Mouse (Mus musculus): ENCODE results near the gene Fam199x. TPM values are rescaled to one million over a fixed set of nuclear protein-coding genes. Genes with fewer than 3 reads are reported as not detected.

The Fam199x gene
- 1 to 10 TPM; 8.4 to 8.5 TPM for total RNA-seq (2021)
- long read RNA-seq, full-length matches to known transcripts: 15 of 17 reads
- long read RNA-seq, partial matches to known transcripts: 0 of 17 reads
- long read RNA-seq, other reads (novel, unspliced or antisense): 2 of 17 reads

GRCm38 (mm10) chrX:137049425-137050225 lies at the start of gene Fam199x:
TSS of gene Fam199x (plus strand) at chrX:137049594.
- DNase-seq (ENCODE audit: low spot score in 2 of 2): peak; percentile 44 to 62

DNA sequence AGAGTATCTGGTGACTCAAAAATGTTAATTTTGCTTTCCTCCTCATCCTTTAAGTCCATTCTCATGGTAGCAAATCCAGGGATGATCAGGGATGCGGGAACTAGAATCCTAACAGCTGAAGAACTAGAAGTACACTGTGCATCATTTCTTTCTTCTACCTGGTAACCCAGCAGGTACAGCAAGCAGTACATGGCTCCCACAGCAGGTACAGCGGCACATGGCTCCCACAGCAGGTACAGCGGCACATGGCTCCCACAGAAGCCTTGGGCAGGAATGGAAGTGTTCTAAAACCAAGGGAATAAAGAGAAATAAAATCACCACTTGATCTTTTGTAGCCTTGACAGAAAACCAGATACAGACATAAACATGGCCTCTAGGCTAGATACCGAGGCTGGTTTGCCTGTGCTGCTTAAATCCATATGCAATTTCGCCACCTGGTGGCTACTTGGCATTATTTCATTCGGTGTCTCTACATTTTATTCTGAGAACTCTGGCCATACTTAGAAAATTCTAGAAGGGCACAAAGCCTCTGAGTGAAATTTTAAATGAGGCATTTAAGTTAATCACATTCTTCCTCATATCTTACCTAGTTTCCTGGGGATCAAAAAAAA lies 34.2 kb upstream of the Fam199x start:
- peak in 1 of 2 experiments; percentile 70 for DNase-seq (ENCODE audit: low spot score in 2 of 2)

DNA sequence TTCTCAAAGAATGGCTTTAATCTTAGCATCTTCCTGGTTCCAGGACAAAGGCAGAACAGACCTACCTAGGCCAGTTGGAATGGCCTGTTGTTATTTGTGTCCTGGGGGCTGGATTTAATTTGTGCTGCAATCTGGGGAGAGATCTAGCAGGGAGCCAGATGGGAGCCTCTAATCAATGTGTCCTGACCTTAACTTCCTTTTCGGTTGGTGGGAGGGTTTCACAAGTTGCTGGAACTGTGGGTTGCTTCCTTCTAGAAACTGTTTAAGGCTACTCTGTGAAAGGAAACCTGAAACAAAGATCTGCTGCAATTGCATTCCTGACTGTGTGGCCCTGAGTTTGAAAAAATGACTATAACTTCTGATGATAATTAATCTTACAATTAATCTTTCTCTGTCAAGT lies 31.7 kb upstream of the Fam199x start:
- DNase-seq (ENCODE audit: low spot score in 2 of 2): no peak

GRCm38 (mm10) chrX:137019310-137019709 lies 30.1 kb upstream of the Fam199x start:
- DNase-seq (ENCODE audit: low spot score in 2 of 2): peak in 1 of 2 experiments; percentile 63

DNA sequence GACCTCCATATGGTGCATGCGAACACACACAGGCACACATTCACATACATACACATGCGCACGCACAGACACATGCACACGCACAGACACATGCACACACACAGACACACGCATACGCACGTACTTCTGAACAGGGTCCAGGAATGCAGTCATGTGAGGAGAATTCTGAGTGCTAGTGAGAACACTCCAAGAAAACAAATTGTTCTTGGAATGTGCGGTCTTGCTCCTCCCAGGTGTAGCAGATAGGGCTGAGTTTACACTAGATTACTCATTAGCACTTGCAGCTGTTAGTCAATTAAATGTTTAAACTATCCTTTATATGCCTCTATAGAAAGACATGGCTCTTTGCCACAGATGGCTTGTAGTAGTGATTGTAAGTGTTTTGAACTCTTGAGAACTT lies 18.5 kb upstream of the Fam199x start:
- DNase-seq (ENCODE audit: low spot score in 2 of 2): no peak

DNA sequence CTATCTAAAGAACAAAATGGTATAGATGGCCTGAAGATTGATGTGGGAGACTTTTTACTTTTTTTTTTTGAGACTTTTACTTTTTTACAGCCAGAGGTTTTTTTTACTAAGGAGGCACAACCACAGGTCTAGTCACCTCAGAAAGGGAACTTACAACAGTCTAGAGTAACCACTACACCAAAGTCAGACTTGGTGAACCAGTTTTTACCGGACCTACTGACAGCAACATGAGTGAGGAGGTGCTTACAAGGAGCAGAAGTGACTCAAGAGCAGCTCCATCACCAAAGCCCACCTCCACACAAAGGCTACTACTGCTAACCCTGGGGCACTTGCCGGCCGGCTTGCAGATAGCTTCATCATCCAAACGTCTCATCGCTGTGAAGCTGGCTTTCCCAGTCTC lies 17.7 kb upstream of the Fam199x start:
- DNase-seq (ENCODE audit: low spot score in 2 of 2): no peak

DNA sequence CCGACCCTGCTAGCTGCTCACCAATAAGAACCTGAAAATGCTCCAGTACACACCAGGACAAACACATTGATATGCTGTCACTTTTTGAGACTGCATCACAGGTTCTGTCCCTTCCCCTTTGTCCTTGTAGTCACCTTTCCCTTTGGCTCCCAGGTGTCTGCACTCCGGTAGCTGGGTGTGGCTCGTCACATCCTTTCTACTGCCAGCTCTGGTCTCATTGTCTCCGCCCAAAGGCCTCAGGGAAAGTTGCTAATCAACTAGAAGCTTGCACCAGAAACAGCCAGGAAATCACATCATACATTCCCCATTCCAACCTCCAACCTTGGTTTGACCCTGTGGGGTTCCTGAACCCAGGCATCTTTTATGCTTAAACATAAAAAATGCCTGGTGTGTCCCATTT lies 15.1 kb upstream of the Fam199x start:
- no peak for DNase-seq (ENCODE audit: low spot score in 2 of 2)

DNA sequence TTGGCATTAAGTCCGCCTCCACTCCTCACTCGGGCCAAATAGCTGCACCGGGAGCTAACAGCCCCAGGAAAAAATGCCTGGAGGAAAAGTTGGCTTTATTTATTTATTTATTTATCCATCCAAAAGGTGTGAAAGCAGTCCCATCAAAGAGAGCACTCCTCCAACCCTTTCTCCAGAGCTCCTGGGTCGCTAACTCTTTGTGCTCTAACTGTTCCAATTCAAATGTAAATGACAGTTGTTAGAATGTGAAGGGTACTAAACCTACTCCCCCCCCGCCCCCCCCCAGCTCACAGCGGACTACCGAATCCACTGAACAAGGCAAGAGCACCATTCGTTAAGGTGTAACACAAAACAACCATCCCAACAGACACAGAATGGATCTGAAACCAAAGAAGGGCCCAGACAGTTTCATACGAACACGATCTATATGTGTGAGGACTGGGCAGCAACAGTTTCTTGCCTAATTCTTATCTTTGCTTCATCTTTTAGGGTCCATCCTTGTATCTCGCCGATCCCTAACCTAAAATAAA lies 11.9 kb upstream of the Fam199x start:
- DNase-seq (ENCODE audit: low spot score in 2 of 2): no peak

DNA sequence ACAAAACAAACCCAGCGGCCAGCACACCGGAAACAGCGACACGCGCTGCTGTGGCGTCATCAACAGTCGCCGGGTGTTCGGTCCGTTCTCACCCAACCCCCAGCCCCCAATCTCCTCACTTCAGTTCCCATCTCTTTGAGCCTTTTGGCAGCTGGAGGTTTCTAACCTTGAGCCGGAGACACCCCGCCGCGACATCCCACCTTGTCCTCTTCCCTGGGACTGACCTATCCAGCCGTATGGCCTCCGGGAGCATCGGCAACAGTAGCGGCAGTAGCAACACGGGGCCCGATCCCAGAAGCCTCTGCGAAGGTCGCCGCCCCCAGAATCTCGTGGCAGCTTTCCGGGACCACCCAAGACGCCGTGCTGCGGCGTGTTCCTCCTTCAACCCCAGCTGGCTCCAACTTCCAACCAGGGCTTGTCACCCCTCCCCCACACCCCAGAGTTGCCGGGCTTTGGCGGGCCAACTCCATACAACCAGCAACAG lies 11.4 kb upstream of the Fam199x start, which contains the start of gene Slc25a53:
TSS of gene Slc25a53 (minus strand) at position 303 of the 484 bp plus-strand sequence.
- peak; percentile 75 to 87 for DNase-seq (ENCODE audit: low spot score in 2 of 2)

DNA sequence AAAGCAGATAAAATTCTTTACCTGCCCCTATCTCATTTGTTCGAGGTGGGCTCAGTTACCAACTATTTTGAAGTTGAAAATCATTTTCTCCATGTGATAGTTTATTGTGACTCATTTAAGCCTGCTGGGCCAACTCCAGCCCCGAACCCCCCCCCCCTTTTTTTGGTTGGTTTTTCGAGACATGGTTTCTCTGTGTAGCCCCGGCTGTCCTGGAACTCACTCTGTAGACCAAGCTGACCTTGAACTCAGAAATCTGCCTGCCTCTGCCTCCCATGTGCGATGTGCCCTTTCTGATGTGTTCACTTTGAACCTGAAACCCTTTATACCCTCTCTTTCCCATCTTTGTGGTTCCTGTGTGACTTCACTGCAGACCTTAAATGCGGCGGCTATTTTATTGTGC lies 10.9 kb upstream of the Fam199x start:
- DNase-seq (ENCODE audit: low spot score in 2 of 2): no peak

DNA sequence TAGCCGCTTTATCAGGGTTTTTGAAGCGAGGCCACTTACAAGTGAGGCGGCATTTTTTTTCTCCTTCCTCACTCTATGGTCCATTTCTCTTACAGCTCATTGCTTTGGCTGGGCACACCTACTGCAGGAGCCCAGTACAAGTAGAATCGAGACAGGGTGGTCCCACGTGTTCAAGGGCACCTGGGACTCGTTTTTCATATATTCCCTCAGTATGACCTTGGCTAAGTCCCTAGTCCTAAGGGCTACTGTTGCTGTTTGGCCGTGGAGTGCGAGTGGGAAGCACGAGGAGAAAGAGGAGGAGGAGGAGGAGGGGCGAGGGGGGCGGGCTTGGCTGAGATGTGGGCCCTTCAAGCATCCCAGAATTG lies 352 bp upstream of the Fam199x start:
- peak in 1 of 2 experiments; percentile 2 for DNase-seq (ENCODE audit: low spot score in 2 of 2)

- peak in 1 of 2 experiments; percentile 60 for DNase-seq (ENCODE audit: low spot score in 2 of 2)
Observed at GRCm38 (mm10) chrX:137063202-137063601, 13.8 kb downstream of the Fam199x start.

DNA sequence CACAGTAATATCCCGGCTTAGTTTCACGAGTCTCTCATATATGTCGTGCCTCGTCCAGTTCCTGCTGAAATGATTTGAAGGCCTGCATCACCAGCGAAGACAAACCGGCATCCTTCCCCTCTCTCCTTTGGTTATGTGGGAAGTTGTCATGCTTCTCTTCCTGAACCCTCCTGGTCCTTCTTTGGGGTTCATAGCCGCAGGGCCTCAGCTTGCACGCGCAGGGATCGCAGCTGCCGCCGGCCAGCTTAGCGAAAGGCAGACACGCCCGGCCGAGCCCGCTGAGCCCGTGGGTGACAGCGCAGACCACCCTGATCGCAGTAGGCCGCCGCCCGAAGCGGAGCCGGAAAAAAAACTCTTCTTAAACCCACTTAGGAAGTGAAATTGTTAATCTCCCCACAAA lies 55.1 kb downstream of the Fam199x start:
- DNase-seq (ENCODE audit: low spot score in 2 of 2): no peak

- no peak for DNase-seq (ENCODE audit: low spot score in 2 of 2)
Observed at GRCm38 (mm10) chrX:137106498-137106897, 57.1 kb downstream of the Fam199x start.

GRCm38 (mm10) chrX:137118097-137118746 lies 68.8 kb downstream of the Fam199x start:
- DNase-seq (ENCODE audit: low spot score in 2 of 2): peak in 1 of 2 experiments; percentile 6

GRCm38 (mm10) chrX:137119675-137120423 lies 70.5 kb downstream of the Fam199x start:
- DNase-seq (ENCODE audit: low spot score in 2 of 2): no peak

DNA sequence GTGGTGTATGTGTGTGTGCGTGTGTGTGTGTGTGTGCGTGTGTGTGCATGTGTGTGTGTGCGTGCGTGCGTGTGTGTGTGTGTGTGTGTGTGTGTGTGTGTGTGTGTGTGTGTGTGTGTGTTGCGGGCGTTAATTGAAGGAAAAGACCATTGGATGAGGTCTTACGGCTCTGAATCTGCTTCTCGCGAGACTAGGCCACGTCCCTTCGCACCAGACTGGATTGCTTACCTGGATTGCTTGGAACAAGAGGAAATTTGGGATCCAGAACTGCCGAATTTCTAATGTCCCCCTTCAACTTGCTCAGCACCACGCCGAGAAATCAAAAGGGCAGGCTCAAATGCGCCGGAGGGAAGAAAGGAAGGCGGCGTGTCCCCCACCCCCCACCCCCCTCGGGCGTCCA lies 72.3 kb downstream of the Fam199x start, which contains the start of gene Esx1:
TSS of gene Esx1 (minus strand) at position 366 of the 400 bp plus-strand sequence.
- no peak for DNase-seq (ENCODE audit: low spot score in 2 of 2)

- DNase-seq (ENCODE audit: low spot score in 2 of 2): no peak
Observed at GRCm38 (mm10) chrX:137127542-137127941, 78.1 kb downstream of the Fam199x start.

Measured in layer of hippocampus, adult 18-20 months (tissue).